Mouse (Mus musculus): Measurements from ENCODE around the gene Brd3. TPM values are rescaled to one million over a fixed set of nuclear protein-coding genes. Genes with fewer than 3 reads are reported as not detected.

Gene Brd3
- polyA plus RNA-seq, 1 experiment: 29.8 TPM

DNA sequence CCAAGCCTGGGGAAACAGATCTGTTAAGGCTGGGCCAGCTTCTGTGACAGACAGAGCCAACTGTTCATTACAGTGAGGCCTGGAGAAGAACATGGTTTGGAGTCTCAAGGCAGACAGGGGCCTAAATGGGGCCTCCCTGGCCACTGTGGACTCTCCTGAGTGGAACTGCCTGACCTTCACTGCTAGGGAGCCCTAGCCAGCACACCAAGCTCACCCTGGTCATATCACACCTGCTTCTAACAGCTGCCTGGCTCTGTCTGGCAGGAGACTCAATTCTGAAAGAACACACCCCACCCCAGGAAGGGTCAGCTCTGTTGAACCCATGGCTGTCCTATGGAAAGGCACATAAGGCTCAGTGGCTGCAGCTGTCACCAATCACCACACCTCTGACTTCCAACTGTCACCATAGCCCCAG is 36.3 kb downstream of the Brd3 start:
- no peak for DNase-seq (ENCODE audit: low spot score)

DNA sequence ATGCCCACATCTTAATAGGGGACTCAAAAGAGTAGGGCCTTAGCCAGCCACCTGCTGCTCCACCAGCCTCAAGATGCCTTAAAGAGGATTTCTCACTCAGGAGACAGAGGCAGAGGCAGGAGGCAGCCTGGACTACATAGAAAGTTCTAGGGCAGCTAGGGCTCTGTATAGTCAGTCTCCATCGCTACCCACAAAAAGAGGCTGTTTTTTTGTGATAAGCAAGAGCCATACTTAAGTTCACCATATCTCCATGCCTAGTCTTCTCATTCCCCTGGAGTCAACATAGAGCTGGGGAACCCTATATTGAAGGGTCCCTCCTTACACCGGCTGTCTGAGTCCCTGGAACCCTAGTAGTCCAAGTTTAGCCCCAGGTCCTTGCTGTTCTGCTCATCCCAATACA is 36.9 kb downstream of the Brd3 start:
- no peak for DNase-seq (ENCODE audit: low spot score)

DNA sequence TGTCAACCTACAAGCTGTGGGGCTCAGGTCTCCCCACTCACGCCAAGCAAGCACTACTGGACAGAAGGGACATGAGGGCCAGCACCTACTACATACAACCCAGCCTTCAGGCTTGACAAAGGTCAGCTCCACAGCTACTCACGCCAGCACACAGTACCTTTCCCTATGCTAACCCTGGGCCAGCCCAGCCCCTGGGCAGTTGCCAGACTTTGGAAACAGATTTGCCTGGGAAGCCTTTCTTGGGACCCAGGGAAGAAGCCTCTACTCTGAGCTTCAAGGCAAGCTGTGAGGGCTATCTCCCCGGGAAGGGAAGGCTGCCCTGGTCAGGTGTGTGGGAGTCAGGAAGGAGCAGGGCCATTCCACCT is 37.5 kb downstream of the Brd3 start:
- DNase-seq (ENCODE audit: low spot score): no peak

DNA sequence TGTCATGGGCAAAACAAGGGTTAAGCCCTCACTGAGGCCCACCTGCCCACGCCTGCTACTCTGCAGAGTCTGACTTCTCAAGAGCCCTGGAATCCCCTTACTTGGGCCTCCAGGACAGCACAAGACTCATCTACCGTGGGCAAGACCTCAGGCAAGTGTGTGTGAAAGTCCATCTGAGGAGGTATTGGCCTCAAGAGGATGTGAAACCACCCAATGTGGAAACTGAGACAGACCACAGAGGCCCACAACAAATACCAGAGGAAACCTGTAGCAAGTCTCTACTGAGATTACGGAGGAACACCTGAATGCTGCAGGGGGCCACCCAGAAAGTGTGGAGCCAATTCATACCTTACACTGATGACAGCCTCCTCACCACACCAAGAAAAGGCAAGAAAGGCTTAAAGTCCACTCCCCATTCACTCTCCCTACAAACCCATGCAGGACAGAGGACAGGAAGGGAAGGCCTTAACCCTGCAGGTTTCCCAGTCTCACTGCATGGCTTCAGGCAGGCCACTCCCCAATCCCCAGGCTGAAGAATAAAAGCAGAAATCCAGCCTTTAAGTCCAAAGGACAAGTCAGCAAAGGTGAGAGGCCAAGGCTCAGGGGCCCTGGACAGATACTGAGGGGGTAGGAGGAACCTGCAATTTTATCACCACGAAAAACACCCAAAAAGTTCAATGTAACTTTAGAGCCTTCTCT is 38.0 kb downstream of the Brd3 start:
- DNase-seq (ENCODE audit: low spot score): no peak

DNA sequence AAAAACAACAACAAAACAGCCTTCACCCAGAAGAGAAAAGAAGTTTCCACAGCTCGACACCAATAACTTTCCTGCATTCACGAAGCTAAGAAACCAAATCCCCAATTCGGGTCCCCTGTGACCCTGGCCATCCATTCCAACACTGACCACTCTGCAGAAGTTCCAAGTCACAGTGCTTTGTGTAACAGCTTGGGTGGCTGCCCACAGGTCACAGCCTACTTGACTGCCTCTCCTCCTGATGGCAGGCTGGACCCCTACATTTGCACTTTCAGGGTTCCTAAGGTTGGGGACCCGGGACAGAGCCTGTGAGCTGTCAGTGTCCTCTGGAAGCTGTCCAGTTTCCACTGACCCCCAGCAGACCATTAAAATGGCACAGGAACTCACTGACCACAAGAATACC is 44.6 kb downstream of the Brd3 start:
- DNase-seq (ENCODE audit: low spot score): no peak

DNA sequence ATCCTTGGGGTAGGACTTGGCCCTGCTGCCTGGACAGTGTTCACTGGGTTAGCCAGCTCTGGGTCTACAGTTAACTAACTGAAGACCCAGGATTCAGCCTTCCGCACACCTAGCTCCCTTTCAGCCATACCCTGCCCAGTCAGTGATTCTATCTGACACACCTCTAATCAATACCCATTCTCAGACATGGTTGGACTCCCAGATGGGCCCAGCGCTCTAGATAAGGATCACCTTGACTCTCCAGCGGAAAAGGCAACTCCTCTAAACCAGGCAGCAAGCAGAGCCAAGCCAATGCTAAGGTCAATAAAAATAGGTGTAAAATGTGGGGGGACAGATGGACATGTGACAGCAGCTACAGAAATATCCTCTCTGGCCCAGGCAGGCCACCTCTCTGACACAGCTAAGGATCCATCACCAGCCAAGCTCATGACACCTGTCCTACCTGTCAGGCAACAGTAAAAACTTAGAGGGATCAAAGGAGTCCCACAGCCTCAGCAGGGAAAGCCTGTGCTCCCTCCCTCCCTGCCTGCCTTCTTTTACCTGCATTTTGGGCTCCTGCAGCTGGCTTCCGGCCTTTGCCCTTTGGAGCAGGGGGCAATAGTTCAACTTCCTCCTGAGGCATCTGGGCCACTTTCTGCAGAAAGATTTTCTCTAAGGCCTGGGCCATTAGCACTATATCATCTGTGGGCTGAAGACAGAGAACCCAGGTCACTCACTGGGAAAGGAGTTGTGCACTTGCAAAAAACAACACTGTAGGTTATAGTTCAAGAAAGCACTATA is 45.4 kb downstream of the Brd3 start:
- DNase-seq (ENCODE audit: low spot score): no peak

DNA sequence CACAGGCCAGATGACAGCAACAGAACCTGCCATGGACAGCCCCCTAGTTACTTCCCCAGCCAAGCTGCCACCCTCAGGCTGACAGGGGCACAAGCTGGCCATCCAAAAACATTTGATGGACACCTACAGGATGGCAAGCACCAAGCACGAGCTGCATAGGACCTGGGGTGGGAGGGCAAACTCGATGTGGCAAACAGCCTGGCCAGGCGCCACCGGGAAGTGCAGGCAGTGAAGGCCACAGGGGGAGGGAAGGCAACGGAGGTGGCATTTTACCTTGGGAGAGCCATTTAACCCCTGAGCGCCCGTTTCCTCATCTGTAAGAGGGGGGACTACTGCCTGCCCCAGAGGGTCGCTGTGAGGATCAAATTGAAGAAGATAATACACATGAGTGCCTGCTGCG is 46.8 kb downstream of the Brd3 start:
- DNase-seq (ENCODE audit: low spot score): no peak

DNA sequence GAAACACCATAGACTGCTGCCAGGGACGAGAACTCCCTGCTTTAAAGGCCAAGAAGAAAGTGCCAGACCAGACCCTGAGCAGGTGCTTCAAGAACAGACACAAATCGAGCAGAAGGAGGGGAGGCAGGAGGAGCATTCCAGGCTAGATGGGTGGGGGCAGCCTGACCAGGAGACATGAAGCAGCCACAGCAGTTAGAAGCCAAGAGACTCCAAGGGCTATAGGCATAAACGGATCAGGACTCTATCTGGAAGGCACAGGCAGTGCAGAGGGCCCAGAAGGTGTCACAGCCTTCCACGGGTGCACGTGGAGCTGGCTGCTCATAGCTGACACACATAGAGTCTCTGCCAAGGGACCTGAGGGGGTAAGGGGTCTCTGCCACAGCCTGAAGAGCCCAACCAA is 47.3 kb downstream of the Brd3 start:
- DNase-seq (ENCODE audit: low spot score): no peak

DNA sequence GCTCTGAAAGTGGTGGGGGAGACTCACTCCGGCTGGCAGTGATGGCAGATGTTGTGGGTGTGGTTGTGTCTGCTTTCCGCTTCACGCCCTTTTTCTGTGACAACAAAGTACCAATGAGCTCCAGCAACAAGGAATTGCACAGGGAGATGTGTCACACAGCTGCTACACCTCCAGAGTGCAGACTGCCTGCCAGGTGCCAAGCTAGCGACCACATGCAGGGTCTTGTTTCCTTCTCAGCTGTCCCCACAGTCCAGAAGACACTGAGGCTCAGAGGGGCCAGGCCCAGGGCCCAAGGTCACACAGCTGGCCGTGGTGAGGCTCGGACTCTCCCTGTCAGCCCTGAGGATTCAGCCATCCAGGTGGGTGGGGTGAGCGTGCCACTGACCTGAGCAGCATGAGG is 47.7 kb downstream of the Brd3 start:
- DNase-seq (ENCODE audit: low spot score): no peak

DNA sequence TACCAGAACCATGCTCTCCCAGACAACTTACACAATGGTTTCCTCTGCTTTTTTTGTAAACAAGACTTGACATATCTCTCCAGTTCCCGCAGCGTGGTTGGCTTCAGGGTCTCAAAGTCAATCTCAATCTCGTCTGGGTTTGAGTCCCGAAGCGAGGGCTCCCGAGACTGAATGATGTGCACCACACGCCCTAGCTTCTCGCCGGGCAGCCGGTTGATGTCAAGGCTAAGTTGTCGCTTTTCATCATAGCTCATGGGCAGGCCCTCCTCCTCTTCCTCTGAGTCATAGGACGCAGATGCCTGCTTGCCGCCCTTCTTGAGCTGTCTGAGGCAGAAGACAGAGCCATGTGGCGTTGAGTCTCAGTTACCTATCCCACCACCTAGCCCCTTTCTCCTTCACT is 57.2 kb downstream of the Brd3 start:
- DNase-seq (ENCODE audit: low spot score): no peak

DNA sequence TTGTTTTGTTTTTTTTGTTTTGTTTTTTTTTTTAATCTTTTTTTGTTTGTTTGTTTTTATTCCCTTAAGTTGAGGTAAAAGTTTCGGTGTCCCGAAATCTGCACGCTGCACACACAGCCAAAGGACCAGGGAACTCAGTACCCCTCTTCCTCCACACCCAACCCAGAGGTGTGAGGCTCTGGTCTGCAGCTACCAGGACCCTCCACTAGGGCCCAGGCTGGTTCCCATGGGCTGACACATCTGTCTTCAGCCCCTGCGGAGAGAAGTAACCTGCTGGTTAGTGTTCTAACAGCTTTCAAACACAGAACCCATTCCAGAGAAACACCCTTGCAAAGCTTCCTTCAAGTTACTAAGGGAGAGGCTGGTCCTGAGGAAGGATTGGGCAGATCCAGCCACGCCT is 59.7 kb downstream of the Brd3 start:
- DNase-seq (ENCODE audit: low spot score): no peak

DNA sequence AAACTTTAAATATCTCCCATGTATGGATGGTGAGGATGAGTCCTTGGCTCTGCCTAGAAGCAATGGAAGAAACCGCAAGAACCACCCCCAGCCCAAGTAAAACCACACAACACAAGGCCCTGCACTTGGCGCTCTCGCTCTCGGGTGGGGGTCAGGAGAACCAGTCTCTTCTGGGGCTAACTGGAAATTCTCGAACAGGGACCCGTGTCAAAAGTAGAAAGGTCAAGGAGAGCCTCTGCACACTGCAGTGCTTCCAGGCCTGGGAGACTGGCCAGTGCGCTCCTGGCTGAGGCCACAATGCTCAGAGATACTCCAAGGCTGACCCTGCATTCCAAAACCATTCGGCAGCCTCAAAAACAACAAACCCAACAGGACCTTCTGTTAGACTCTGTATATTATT is 60.6 kb downstream of the Brd3 start:
- DNase-seq (ENCODE audit: low spot score): no peak

DNA sequence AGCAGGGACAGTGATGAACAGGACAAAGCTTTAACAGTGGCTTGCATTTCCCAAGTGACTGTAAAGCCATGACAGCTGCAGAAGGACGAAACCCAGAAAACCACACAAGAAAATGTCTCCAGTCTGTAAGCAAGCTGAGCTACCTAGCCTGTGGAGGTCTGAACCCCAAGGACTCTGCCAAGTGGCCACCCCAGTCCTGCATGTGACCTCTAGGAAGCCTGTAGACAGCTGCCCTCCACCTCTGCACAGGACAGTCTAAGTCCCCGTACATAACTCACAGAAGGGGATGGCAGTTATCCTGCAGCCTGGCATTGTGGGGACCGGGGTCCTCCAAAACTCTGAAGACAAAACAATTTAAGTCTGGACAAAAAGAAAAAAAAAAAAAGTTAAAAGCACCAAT is 61.6 kb downstream of the Brd3 start:
- no peak for DNase-seq (ENCODE audit: low spot score)

DNA sequence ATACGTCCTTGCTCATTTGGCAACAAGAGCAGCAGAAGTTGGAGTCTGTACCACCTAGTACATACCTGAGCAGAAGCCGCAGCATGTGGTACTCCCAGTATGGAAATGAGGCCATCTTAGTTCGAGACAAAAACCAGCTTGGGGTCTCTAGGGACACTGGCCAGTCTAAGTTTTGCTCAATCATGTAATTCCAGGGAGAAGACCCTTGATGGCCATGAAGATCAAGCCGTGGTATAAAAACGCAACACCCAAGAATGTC is 64.1 kb downstream of the Brd3 start:
- DNase-seq (ENCODE audit: low spot score): no peak

DNA sequence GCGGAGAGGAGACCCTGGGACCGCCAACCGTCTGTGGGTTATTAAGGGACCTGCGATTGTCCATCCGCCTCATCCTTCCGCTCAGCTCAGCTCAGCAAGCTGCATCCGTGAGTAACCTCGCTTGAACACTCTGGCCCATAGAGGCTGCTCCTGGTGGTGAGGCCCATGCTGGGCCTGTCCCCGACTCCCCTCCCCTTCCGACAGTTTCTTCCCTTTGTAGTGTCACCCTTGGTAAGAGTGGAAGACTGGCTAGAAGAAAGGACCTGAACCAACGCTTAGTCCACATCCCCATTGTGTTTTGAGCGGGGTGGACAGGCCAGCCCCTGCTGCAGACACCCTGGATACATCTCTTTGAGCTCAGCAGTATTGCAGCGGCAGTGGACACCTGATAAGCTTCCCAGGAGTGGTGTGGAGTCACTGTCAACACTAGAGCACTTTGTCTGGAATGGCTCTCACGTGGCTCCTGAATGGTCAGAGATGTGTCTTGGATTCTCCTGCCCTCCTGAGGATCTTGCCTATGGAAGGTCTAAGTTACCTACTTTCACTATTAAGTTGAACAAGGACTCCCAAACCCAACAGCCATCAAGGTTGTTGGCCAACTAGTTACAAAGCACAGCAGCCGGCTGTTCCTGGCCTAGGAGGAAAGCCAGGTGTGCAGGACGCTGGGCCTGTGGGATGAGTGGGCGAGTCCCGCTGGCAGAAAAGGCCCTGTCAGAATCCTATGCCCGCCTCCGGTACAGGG is 64.6 kb downstream of the Brd3 start:
- DNase-seq (ENCODE audit: low spot score): no peak

DNA sequence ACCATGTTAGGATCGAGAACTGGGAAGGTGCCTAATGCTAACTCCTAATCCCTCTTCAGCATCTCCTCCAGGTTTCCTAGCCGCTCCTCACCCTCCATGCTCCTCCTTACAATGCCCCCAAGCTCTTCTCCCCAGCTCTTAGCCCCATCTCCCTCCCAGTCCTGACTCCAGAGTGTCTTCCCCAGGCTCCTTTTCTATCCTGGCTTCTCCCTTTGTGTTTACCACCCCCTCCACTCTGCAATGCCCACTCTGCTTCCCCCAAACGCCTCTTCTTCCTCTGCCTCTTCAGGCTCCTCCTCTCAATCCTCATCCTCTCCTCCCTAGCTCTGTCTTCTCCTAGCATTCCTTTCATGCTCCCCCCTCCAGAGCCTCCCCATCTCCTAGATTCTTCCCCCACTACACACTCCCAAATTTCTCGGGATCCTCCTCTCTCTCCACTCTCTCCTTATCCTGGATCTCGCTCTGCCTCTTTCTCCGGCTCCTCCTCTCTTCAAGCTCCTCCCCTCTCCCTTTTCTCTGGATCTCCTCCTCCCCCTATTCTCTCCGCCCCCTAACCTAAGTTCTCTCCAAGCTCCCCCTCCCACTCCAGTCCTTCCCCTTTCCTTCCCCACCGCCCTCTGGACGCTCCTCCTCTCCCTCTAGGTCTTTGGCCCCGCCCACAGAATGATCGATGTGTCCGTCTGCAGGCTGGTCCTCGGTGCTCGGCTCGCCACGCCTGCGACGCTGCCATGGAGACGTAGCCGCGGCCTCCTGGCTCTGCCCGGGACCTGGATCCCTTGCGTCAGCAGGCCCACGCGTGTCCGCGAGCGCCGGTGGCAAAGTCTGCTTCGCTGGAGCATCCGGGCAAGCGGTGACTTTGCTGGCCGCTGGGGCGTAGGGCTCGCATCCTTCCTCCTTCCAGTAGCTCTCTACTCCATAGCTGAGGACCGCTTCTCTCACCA is 65.4 kb downstream of the Brd3 start, which contains the start of gene Brd3os:
Brd3os (plus strand) TSS at position 558 of the 941 bp plus-strand sequence.
- peak; percentile 72 for DNase-seq (ENCODE audit: low spot score)

DNA sequence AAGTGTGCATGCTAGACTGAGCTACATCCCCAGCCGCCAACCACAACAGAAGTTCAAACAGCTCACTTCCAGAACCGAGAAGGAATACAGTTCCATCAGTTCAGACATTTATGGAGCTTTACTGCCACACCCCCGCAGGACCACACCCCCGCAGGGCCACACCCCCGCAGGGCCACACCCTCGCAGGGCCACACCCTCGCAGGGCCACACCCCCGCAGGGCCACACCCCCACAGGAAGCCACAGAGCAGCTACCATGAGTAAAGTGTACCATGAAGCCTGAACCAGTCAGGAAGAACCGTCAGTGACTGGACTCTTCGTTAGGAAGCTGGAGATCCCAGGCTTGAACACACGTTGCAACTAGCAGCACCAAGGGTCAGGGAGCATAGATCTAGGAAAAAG is 69.2 kb downstream of the Brd3 start:
- DNase-seq (ENCODE audit: low spot score): no peak

DNA sequence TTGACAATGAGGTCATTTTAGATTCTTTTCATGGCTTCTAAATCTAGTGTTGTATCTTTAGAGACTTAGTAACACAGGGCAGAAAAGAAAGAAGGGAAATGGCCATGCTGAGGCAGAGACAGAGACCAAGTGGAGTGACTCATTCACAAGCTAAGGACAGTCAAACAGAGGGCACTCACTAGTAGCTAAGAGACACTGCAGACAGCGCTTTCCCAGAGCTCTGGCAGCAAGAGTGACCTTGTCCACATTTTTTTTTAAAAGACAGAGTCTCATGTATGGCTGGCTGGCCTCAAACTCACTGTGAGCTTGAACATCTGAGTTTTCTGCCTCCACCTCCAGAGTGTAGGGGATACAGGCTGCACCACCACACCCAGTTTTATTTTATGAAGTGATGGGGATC is 69.6 kb downstream of the Brd3 start:
- no peak for DNase-seq (ENCODE audit: low spot score)

DNA sequence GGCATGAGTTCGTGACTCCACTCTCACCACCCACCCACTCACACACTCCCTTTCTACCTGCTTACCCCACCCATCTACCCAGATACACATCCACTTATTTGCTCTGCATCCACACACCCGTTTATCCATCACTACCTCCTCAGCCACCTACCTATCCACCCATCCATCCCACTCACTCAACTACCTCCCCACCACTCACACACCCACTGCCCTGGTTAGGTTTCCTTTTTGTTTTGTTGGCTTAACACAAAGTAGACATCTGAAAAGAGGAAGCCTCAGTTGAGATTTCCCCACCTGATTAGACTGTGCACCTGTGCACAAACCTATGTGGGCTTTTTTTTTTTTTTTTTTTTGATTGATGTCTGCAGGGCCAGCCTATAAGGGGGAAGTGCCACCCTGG is 74.9 kb downstream of the Brd3 start:
- no peak for DNase-seq (ENCODE audit: low spot score)

DNA sequence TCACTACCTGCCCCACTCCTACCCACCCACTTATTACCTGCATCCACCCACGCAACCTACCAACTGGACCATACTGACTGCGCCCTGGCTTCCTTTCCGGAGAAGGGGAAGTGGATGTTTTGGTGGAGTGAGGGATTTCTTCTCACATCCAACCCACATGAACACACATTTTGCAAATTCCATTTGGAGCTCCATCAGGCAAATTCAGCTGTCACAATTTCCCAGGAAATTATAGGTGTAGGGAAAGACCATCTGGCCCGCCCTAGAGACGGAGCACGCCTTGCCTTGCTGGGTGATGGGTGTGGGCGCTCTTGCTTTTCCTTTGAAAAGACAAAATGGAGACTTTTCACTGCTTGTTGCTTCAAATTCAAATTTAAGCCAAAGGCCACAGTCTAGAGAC is 76.8 kb downstream of the Brd3 start:
- DNase-seq (ENCODE audit: low spot score): no peak

DNA sequence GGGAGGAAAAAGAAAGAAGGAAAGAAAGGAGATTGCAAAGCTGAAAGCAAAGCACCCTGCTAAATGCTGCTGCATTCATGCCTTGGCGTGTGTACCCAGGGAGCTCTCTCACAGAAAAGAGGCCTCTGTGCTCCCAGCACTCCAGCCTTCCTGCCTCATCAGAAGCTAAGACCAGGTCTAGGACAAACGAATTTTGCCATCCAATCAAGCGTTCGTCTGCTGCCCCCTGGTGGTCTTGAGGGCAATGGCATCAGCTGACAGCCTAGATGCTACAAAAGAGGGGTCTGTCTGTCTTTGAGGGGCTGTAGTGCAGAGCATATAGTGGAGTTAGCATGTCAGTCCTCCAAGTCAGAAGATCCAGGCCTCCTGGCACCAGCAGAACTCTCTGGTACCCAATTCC is 79.4 kb downstream of the Brd3 start:
- peak; percentile 69 for DNase-seq (ENCODE audit: low spot score)

DNA sequence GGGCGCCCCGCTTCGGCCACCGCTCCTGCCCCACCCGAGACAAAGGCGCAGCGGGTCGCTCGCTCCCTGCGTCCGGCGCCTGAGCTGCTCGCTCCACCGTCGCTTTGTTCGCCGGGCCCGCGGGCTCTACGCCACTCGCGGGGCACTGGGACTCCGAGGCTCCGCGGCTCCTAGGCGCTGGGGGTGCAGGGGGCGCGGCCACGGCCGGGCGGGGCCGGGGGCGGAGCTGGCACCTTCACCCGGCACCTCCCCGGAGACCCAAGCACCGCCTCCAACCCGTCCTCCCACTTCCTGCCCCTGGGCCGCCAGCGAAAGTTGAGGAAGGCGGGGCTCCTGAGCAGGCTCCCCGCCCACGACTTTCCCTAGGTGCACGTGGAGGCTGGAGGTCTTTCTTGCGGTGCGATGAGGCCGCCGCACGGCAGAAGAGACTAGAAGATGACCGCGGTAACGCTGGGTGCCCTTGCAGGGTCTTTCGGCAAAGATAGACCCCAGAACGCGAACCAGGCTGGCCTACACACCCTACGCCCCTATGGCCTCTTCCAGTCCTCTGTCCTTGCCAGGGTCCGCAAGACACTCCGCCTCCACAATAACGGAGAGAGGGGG is 80.5 kb downstream of the Brd3 start, which contains the start of gene Vav2:
Vav2 (minus strand) TSS at position 179 of the 603 bp plus-strand sequence.
- peak; percentile 82 for DNase-seq (ENCODE audit: low spot score)
